Mouse (Mus musculus): ENCODE measurements at regions not wholly inside any gene's neighbourhood (a gene's known extent, or its start where the extent isn't known, plus 50 kb on each side); places are given as distances from the start of the nearest gene placed in this dataset.

DNA sequence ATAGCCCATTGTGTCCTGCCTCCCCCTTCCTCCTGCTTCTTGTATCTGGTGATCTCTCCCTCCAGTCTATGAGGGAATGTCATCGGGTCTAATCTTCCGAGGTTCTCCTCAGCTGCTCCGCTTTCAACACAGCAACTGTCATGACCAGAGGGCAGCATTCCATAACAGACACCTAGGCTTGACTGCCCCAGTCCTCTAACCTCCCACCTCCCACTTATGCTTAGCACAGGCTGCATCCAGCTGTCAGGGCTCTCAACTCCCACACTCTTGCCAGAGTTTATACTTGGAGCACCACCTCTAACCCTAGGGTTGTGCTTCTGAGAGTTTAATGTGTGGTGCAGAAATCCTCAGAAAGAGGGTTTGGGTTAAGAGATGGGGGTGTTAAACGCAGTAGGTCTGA lies 137.9 kb upstream of the Rbms1 start:
- DNase-seq (ENCODE audit: low spot score in 2 of 2), result no peak

DNA sequence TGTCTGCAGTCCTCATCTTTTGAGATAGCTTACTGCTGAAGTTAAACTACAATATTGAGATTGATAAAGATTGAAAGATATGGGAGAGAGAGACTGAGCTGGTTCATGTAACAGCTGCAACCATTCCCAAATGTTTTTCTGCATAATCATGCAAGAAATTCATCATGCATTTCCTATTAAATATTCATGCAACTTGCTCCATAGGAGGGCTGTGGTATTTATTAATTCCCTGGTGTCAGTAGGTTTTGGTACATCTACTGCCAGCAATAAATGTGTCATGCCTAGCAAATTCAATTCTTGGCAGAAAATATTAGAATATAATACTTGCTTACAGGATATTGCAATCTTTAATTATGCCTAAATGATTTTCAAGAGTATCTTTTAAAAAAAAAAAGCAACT lies 125.5 kb upstream of the Rbms1 start:
- no peak for DNase-seq (ENCODE audit: low spot score in 2 of 2)

DNA sequence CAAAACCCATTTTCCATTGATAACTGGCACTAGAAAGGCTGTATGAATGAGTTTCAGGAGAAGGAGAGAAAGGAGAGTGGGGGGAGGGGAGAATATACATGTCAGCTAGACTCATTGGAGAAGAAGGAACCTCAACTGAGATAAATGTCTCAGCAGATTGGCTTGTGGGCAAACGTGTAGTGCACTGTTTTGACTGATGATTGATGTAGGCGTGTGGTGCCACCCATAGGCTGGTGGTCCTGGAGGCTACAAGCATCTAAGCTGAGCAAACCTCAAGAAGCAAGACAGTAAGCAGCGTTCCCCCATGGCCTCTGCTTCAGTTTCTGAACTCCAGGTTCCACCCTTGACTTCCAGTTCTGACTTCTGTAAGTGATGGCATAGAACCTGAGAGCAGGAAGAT lies 121.8 kb upstream of the Rbms1 start:
- DNase-seq (ENCODE audit: low spot score in 2 of 2), result no peak

DNA sequence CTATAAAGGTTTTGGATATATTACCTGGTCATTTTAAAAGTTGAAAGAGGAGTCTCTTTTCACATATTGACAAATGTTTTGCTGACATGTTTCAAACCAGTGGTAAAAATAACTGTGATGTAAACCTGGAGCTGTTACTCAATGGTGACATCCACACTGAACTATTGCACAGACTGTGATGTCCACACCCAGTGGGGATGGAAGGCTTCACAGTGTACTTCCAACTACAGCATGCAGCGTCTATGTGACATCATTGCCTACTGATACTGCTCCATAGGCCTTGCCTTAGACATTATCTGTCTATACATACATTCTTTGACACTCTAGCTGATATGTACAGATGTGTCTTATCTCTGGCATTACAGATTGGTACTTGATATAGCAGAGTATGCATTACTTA lies 120.1 kb upstream of the Rbms1 start:
- no peak for DNase-seq (ENCODE audit: low spot score in 2 of 2)

DNA sequence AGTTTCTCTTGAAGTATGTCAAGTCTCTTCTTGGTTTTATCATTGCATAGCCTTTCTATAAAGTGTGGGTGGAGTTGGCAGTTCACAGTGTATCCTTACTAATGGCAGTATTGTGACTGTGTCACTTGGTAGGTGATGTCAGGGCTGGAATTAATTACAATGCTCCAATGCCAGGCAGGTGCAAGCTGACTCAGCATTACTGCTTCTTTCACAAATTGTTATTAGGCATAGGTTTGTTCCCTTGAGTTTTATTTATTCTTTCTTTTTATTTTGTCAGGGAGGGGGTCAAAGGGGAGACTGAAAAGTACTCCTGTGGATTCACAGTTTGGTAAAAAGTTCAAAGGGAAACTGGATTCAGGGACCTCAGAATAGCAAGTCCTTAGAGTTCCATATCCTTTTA lies 119.6 kb upstream of the Rbms1 start:
- DNase-seq (ENCODE audit: low spot score in 2 of 2), result no peak

DNA sequence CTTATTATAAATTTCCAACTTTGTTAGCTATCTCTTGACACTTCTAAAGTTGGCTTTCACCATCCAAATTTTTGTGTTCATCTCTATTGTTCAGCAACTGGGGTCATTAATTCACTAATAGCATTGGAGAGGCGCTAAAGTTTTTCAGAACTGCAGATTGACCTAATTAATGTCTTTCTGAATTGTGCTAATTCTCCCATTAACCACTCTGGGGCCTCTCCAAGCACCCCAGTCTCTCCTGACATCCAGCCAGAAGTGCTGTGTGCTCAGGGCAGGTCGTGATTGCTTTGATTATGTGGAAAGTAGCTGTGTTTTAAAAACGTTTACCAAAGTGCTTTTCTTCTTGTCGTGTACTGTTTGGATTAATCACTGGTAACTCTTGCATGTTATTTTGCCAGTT lies 117.0 kb upstream of the Rbms1 start:
- DNase-seq (ENCODE audit: low spot score in 2 of 2), result no peak

DNA sequence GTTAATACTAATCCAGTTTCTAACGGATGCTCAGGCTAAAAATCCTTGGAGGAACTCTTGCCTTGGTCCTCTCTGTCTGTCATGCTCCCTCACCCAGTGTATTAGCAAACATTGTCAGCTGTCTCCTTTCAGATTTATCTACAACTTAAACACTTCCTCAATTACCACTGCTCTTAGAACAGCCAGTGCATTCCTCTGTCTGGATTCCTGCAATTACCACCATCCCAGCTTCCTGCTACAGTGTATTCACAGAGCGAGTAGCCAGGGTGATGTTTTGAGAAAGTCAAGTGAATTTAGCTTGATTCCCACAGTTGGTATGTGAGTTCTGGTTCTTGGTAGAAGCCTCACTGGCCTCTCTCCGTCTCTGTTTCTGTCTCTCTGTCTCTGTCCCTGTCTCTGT lies 108.0 kb upstream of the Rbms1 start:
- no peak for DNase-seq (ENCODE audit: low spot score in 2 of 2)

DNA sequence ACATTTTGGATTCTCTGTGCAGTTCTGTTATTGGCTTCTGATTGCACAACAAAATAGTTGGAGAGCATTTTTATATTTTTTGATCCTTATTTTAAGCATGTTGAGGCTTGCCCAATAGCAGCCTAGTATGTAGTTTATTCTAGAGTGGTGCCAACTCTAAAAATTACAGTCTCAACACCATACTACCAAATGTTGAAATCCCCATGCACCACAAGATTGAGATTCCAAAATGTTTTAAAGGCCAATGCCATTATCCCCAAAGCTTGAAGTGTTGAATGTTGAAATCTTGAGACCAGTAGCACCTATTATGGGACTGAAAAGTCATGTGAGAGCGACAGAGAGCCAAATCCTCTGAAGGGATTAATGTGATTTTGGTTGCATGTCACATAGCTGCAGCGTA lies 104.9 kb upstream of the Rbms1 start:
- DNase-seq (ENCODE audit: low spot score in 2 of 2), result no peak

DNA sequence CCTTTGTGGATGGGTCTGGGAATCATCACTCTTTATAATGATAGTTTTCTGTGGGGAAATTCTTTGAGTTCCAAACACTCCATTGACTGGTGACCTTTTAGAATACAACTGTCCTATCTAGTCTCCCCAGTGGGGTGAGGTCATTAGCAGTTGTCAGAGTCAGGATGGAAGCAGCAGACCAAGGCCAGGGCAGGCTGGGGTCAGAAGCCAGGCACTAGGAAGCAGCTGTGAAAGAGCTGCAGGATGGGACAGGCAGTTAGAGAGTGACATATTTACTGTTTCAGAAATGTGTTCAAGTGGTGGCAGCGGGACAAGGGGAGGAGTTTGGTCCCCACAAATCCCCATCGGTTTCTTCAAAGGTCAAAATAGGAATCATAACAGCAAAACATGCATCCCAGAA lies 99.1 kb upstream of the Rbms1 start:
- no peak for DNase-seq (ENCODE audit: low spot score in 2 of 2)

DNA sequence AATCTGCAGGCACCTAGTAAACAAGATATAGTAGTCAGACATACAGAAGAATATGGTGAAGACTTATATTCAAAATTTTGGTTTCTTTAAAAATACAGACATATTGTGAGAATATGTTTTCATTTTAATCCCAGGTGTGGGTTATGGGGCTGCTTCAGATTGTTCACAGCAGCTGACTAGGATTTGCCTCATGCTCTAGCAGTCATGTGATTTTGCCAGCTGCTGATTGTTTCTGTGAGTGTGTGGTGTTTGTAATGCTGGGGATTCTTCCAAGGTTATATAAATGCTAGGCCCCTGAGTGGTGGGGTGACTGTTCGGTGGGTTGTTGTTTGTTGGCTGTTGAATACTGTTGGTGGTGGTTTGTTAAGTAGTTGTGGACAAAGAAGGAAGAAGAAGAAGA lies 97.9 kb upstream of the Rbms1 start:
- DNase-seq (ENCODE audit: low spot score in 2 of 2), result no peak

DNA sequence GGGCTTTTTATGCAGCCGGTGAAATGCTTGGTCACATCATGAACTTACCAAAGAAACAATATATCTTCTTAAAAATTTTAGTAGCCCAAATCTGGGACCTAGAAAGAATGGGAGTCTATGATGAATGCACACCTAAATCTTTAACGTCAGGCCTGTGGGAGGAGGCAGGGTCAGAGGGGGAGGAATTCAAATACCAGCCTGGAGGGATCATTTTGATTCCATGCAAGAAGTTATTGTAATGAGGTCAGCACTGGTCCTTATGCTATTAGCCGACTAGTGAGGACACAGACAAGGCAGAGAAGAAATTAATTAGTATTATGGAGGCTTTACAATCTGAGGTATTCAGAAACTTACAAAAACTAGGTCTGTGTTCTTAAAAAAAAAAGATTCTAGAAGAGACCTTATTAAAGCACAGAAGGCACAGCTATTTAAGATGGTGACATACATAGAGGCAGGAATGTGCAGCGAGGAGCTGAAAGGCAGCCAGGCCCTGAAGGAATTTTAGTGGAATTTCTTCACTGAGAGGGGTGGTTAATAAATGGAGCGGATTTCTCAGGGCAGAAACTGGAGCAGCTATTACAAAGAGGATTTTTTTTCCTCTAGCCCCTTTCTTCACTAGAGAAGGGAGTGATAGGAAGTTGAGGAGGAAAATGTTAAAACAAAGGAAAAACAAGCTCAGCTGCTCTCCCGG lies 95.7 kb upstream of the Rbms1 start:
- DNase-seq (ENCODE audit: low spot score in 2 of 2), result no peak

DNA sequence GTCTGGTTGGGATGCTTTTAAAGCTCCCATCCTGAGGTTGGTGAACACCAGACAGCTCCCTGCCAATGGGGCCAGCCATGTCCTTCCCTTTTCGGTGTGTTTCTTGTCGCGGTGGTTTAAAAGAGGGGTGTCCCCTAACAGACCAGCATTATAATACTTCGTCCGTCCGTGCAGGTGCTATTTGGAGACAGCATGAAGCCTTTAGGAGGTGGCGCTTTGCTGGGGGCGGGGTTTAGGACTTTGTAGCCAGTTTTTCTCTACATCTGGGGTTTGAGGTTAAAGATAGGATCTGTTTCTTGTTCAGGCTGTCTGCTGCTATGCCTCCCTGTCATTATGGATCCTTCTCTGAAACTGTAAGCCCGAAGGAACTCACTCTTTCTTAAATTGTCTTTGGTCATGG lies 89.3 kb upstream of the Rbms1 start:
- DNase-seq (ENCODE audit: low spot score in 2 of 2), result no peak

DNA sequence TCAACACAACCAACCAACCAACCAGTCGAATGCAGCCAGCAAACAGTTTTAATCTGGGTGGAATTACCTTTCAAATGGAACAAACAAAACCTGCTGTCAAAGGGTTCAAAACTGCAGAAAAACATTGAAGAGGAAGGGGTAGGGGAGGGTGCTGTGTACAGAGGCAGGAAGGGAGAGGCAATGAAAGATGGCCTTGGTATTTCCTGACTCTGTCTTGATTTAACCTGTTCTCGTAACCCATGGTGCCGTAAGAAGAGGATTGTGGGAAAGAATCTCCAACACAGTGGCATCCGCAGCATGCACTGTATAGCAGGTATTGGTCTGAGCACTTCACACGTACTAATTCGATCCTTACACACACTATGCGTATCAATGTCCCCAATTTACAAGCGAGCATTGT lies 88.8 kb upstream of the Rbms1 start:
- no peak for DNase-seq (ENCODE audit: low spot score in 2 of 2)

DNA sequence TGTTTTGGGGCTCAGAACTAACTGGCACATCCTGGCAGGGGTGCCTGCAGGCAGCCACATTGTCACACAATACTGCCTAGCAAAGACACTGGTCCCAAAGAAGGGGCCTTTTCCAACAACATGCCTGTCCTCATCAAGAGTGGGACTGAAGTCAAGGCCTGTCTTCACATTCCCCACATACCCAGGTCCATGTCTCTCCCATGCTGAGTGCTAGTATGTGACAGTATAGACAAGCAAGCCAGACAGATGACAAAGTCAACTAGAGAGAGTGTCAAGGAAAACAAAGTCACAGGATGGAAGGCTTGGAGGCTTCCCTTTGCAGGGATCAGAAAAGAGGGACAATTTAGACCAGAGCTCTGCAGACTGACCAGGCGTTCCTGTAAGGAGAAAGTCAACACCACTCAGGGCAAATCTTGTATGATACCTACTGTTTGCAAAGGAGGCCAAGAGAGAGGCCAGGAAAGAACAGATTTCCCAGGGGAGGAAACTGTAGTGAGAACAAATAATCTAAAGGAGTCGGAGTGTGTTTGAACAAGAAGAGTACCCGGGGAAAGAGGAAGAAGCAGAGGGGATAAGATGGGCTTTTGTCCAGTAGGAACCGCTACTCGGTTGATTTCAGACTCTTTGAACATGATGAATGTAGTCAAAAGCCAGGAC lies 83.2 kb upstream of the Rbms1 start:
- DNase-seq (ENCODE audit: low spot score in 2 of 2), result no peak

DNA sequence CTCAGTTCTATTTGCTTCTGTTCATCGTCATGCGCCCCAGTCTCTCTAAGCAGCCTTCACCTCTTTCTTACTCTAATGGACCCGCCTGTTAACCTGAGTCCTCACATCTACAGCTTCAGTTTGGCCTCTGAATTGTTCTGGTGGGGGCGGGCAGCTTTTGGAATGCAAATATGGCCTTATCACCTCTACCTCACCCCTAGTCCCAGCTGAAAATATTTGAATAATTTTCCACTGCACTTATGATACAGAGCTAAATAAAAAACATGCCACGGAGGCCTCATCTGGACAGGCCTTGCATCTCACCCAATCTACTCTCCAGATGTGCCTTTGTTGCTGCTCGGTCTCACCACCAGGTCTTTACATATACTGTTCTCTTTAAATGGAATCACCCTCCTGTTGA lies 82.5 kb upstream of the Rbms1 start:
- no peak for DNase-seq (ENCODE audit: low spot score in 2 of 2)

DNA sequence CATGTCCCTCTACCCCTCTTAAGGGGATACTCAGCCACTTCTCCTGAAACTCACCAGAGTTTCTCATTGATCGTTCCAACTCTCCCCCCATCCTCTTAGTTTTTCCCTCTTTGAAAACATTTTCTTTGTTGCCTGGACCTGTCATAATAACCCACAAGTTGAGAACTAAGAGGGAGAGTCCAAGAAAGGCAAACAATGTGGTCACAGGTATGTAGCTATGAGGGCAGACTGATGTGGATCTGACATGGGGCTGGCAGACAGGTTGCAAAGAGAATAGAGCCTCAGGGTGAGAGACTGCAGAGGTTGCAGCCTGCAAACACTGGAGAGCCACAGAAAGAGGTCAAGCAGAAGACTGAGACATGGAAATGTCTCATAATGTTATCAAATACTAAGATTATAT lies 69.9 kb upstream of the Rbms1 start:
- no peak for DNase-seq (ENCODE audit: low spot score in 2 of 2)

DNA sequence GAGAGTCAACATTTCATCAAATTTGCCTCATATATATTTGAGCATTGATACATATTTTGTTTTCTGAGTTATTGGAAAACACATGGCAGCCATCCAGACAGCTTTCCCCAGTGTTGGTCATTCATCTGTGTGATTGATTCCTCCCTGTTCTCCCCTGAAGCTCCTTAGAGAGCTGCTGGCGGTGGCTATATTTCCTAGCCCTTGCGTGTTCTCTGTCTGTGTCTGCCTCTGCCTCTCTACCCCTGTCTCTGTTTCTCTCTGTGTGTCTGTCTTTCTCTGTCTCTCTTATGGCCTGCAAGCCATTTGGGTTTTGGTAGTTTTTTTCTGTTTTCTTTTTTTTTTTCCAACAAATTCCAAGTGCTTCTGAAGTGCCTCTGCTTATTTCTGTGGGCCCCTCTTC lies 66.7 kb upstream of the Rbms1 start:
- DNase-seq (ENCODE audit: low spot score in 2 of 2), result no peak

DNA sequence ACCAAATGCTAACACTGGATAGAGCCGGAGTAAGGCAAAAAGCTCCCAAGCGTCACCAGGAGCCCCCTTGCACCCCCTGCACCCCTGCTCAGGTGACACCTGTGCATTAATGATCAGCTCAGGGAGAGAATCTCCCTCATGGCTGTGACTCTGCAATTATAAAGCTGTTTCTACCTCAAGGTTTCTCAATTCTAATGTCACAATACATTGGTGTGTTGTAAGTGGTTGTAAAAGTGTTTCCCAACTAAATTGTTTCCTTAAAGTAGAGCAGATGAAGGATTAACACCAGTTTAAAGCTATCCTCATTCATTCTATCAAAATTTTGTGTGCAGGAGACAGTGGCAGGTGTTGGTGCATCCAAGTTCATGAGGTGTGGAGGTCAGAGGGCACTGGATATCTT lies 65.6 kb upstream of the Rbms1 start:
- DNase-seq (ENCODE audit: low spot score in 2 of 2), result no peak

DNA sequence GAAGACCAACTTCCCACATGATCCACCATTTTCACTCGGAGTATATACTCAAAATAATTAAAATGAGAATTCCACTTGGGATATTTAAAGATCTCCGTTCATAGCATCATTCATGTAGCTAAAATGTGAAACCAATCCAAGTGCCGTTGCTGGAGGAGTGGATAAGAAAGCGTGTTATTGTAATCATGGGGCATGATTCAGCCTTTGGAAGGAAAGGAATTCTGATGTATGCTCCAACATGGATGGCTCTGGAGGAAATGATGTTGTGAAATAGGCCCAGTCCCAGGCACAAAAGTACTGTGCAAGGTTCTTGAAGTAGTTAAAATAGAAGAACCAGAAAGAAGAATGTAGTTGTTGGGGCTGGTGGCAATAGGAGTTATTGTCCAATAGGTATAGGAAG lies 64.7 kb upstream of the Rbms1 start:
- no peak for DNase-seq (ENCODE audit: low spot score in 2 of 2)

DNA sequence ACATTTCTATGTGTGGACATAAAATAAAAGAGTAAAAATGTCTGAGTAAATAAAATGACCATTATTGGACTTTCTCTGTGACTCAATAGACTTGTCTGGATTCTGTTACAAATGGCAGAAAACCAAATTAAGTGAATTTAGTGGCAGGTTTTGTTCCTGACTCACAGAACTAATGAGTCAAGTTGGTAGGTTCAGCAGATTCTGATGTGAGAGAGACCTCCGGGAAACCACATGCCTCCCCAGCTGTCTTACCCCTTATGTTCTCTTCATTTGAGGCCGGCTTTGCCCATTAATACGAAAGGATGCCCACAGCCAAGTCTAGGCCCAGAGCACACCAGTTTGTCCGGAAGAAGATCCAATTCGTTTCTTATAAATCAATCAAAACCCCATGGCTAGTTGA lies 59.4 kb upstream of the Rbms1 start:
- DNase-seq (ENCODE audit: low spot score in 2 of 2), result no peak

DNA sequence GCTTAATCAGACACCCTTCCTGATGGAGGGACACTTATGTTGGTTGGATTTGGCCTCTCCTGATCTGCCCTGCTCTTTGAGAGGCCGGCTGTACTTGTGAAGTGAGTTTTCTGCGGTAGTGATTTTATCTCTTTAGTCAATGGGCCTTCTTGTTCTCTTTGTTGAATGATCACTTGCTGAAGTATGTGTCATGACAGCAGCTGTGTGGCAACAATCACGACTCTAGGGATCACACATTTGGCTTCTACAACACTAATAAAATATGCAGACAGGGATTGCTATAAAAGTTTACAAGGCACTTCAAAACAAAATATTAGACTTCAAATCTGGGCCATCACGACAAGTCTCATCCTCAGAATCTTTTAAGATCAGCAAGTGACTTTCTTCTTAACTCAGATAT lies 57.8 kb upstream of the Rbms1 start:
- no peak for DNase-seq (ENCODE audit: low spot score in 2 of 2)

DNA sequence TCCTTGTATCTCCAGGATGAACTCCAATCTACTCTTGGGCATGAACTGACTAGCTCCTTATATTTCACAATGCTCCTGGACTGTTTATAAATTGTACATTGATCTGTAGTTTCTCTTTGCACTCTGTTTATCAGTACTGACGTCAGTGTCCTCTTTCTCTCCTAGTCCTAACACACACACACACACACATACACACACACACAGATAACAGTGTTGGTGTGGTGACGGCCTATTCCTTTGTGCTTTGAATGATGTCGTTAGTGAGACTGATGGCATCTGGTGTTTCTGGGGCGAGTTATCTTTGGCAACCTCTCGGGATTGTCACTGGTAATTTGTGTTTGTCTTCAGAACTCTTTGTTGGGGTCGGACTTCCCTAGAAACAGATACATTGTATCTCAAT lies 50.0 kb upstream of the Rbms1 start:
- no peak for DNase-seq (ENCODE audit: low spot score in 2 of 2)
